Mouse (Mus musculus) embryonic fibroblast, embryonic 13.5 days (primary cell): ENCODE measurements around the gene Ppp1r13l.

Experiments
- CTCF ChIP-seq: IDR thresholded peaks from 2 replicates; pipeline ENCODE4 v1.5.1; 2011; ENCODE audit warnings: mild to moderate bottlenecking, control low read depth, low read length, moderate library complexity, borderline replicate concordance; ENCODE audit not compliant: insufficient read depth
- POLR2A ChIP-seq: IDR thresholded peaks from 2 replicates; pipeline ENCODE4 v1.6.1; 2011; ENCODE audit warnings: low read depth, mild to moderate bottlenecking, control low read depth, low read length, moderate library complexity

- TF ChIP-seq CTCF: no peak
- TF ChIP-seq POLR2A: no peak
Observed at GRCm38 (mm10) chr7:19358634-19359033, 915 bp upstream of the Ppp1r13l start.
